Mouse (Mus musculus) gastrocnemius, adult 8-10 months (tissue): Measurements from ENCODE around the gene Adam1b. TPM values are rescaled to one million over a fixed set of nuclear protein-coding genes. Genes with fewer than 3 reads are reported as not detected.

Experiments used
- DNase-seq, 2 experiments: peaks; one replicate each; pipeline ENCODE4 v3.0.0; 2022; ENCODE audit warnings: low spot score in 2 of 2
- total RNA-seq, 4 experiments: library from RNA; stranded (reverse); gene quantifications; 2 replicates each; pipeline ENCODE4 v1.2.4; 2022

The Adam1b gene
- total RNA-seq, 4 experiments from 2014 or later = not detected

DNA sequence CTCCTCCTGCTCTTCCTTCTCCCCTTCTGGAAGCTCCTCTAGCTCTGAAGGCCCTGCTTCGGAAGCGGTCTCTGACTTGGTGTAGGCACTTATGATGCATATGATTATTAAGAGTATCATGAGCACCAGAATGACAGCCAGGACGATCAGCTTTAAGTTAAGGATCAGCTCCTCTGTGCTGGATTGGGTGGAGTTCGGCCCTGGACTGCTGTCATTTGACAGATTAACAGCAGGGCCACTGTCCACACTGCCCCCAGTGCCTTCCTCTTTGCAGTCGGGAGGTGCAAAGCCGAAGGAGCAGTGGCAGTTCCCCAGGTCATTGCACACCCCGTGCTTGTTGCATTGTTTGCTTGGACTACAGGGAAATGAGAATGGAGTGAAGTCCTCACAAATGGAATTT, 2.5 kb downstream of the Adam1b start:
- DNase-seq = no peak

DNA sequence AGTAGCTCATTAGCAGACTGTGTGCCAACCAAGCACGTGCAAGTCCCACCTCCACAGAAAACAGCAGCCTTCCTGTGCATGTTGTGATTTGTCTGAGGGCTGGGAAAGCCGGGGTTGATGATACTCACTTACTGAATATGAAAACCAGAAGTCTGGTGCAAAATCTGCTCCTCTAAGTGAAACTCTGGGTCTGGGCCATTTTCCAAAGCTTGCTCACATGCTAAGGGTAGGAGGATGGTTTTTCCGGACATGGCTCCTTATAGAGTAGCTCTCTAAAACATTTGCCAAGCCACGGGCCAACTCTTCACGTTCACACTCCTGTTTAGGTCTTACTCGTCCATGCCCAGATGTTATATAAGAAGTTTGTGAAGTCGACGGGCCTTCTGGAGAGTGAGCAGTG, 9.9 kb downstream of the Adam1b start:
- no peak for DNase-seq

DNA sequence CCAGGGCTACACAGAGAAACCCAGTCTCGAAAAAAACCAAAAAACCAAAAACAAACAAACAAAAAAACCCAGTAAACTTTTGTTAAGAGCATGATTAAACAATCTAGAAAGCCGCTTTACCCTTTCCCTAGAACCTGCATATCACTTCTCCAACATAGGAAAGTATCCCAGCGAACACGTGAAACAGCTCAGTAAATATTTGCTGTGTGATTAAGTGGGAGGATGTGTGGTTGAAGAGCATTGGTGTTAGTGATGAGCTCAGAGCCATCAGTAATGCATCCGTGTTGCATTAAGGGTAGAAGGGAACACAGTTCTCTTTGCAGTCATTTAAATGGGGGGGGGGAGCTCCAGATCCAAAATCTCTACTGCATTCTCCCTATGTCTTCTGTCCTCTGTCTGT, 18.4 kb downstream of the Adam1b start:
- no peak for DNase-seq

DNA sequence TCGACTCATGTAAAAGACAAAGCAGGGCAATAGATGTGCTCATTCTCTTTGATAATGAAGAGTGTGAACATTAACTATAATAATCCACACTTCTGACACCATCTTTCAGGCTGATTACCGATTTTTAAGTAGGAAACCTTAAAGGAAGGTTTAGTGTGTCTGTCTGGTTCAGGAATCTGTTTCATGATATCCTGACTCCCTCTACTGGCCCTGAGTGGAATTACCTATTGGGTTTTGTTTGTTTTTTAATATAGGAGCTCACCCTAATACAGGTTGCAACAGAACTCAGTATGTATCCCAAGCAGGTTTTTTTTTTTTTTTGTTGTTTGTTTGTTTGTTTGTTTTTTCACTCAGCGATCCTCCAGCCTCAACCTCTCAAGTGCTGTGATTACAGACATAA, 25.6 kb downstream of the Adam1b start:
- DNase-seq = no peak

DNA sequence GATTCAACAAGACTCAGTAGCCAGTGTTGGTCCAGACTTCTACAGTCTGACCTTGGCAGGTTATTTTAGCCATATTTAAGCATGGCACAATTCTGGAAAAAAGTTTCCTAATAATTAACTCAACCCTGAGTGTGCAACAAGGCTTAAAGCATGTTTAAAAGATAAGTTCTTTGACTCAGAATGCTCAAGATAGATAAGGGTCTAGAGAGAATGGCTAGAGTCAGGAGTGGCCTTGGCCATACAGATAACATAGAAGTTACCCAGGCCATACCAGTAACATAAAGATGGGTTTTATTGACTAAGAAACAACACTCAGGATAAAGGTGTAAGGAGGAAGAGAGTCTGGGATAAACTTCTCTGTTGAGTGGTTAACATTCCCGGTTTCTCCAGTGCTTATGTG, 27.2 kb downstream of the Adam1b start:
- DNase-seq = no peak

DNA sequence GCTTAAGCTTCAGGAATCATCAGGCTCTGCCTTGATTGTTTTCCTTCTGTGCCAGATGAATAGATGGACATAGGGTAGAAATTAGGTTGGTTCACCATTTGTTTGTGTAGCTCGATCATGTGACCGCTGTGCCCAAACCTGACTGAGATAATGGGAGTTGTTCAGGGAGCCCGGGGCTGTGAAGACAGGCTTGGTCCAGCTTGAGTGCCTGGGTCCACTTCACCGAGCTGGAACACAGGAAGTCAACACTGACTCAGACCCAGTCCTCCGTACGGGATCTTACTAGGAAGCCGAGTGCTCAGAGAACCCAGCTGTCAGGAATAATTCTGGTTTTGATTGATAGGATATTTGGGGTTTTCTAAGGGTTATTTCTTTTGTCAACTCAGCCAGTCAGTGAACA, 28.6 kb downstream of the Adam1b start:
- DNase-seq = no peak

DNA sequence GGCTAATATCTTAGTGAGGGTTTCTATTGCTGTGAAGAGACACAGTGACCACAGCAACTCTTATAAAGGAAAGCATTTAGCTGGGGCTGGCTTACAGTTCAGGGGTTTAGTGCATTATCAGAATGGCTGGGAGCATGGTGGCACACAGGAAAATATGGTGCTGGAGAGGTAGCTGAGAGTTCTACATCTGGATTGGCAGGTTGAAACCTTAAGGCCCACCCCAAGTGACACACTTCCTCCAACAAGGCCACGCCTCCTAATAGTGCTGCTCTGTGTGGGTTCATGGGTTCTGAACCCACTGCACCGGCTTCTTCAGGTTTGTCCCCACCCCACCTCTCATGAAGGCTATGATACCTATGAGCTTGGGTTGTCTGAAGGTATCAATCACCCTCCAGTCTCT, 30.8 kb downstream of the Adam1b start:
- DNase-seq = no peak

DNA sequence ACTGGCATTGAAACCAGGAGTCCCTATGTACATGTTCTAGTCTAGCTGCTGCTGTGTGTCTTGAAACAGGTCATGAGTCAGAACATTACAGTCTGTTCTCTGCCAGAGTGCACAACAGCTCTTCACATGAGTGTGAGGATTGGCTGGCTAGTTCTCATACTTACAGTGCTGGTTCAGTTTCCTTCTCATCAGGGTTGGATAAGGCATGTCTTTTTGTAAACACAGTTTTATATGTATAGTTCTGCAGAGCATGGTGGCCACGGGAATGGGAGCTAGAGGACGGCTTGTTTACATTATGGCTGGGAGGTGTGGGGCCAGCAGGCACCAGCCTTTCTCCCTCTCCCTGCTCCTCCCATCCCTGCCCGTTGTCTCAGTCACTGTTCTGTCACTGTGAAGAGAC, 33.7 kb downstream of the Adam1b start:
- no peak for DNase-seq

DNA sequence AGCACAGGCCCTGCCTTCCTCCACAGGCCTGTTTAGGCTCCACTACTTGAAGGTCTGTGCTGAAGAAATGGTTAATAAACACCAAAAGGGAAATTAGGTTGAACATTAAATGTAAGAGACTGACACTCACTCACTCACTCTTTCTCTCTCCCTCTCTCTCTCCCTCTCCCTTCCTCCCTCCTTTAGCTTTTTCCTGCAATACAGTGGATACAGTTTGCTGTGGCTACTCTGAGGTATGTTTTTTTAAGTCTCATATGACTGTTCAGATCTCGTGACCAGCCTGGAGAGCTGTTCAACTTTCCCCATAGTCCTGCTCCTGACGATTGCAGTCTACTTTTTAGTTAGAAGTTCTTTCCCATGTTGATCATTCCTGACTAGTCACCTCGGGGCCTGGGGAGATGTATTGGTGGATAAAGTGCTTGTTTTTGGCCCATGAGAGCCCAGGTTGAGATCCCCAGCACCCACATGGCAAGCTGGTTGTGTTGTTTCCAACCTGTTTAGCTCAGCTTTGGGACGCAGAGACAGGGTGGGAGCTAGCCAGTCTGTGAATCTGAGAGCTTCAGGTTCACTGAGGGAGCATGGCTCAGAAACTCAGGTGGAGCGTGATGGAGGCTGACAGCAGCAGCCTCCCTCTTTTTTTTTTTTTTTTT, 39.5 kb downstream of the Adam1b start:
- DNase-seq = no peak

DNA sequence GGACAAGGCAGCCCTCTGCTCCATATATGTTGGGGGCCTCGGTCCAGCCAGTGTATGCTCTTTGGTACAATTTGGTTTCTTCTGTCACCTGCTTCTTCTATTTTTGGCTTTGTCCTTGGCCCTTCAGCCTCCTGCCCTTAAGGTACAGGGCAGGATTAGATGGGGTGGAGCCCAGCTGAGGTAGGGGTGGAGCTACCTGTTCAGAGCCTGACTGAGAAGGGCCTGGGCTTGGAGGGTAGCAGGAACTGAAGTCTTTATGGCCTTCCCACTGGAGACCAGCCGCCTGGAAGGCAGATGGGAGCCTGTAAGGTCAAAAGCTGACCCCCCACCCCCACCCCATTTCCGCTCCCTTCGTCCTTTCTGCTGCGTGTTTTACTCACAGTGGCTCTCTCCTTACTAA, 40.3 kb downstream of the Adam1b start:
- DNase-seq = no peak

DNA sequence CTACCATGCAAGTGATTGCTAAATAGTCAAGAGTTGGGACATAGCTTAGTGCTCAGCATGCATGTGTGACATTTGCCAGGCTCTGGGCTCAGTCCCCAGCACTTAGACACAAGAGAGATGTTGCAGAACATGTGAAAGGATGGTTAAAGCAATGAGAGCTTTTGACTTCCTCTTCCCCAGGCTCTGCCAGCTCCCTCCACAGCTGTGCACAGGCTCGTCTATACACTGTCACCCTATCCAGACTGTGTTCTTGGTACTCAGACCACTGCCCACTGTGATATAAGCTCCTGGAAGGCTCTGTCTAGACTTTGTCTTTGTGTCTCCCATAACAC, 41.1 kb downstream of the Adam1b start:
- no peak for DNase-seq

DNA sequence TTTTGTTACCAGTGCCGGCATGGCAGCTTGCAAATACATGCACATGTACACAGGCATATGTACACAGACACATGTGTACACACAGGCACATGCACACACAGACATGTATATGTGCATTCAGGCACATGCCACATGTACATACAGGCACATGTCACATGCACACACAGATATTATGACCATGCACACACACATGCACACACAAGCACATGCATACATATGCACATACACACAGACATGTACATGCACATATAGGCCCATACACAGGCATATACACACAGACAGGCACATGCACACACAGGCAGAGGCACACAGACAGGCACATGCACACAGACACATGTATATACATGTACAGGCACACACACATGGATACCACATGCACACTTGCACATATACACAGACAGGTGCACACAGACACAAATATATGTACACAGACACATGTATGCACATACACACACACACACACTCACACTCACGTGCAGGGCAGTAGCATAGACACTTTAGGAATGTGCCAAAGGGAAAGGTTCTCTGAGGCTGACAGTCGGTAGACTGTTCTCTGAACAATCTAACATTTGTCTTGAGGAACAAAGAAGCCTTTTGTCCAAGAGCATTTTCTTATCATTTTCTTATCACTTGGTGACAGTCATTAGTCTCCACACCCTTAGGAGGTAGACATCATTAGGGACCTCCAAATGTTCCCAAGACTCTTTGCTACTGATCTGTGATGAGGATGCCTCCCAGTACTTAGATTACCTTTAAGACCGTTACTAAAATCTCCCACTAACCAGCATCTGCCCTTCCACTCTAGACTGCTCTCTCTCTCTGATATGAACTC, 41.7 kb downstream of the Adam1b start:
- no peak for DNase-seq

DNA sequence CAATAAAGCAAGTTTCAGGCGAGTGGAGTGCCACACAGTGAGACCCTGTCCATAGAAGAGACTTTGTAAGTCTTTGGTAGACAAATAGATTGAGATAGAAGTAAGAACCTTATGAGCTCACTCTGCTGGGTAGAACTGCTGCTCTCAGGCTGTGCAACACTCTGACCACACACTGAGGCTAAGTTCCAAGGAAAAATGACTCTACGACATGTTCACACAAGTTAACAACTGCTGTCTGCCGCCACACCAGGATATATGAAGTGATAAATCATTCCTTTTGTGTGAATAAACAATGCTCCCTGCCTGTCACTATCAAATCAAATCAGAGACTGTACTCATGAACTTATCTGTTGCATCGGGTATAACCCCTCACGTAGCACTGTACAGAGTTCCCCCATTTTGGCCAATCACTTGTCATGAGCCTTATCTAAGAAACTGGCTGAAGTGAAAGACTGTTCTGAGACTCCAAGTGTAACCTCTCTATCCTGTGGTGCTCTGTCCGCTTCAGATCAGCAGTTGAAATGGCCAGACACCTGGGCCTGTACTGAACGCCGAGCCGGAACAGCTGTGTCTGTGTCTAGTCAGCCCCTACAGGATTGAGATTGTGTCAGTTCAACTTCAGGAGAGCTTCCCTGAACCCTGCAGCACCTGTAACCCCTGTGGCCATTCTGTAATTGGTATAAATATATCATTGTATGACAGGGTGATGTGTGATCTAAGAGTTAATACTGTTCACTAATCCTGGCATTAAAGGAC, 47.5 kb downstream of the Adam1b start:
- DNase-seq = no peak

DNA sequence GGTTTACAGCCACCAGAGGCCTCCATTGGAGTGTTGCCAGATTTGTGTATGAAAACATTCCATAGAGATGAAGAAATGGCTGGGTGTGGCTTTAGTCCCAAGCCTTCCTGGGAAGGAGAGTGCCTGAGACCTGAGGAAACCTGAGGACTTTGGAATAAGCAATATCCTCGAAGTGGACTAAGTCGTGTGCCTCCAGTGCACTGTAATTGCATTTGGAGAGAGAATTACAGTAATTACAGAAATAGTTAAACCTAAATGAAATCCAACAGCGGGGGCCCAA, 48.8 kb downstream of the Adam1b start:
- no peak for DNase-seq

DNA sequence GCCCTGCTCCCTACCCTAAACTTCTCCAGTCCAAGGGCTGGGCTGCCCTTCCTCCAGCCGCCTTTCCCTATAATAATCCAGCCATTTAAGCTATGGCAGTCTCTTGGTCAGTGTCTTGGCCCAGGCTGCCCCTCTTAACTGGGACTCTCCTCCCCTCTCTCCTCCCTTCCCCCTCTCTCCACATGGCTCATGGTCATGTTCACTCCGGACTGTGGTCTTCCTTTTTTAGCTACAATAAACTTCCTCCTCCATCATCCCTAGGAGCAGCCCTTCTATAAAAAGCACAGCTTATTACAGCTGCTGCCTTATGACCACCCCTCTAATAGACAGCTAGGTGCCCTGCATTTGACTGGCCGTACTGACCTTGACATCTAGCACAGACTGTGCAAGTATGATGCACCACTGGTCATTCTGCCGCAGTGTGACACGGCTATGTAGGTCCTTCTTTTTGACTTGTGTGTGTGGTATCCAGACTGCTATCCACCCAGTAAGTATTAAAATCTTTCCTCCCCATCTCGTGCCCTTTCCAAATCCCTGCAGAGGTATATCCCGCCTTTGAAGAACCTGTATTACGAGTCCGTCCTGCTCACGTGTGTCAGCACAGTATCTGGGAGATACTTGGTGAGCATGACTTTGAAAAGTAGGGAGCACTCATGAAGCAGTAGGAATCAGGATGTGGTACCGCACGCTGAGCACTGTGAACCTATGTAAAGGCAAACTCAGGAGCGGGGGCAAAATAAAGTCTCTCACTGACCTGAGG, 49.3 kb downstream of the Adam1b start:
- no peak for DNase-seq

DNA sequence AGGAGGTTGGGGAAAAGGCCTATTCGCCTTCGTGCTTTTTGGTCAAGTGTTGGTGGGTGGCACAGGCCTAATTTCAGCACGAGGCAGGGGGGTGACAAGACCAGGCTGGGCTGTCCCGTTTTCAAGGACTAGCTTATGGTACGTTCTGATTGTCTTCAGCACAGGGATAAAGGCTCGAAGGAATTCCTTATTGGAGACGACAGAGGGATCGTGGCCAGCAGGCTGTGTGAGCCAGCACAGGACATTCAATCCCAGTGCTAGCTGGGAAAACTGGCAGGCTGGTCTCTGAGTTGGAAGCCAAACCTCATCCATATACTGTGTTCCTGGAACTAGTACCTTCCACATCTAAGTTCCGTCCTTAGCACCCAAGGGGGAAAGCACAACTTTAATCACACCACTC, 50.3 kb downstream of the Adam1b start:
- peak; percentile 68 to 77 for DNase-seq

DNA sequence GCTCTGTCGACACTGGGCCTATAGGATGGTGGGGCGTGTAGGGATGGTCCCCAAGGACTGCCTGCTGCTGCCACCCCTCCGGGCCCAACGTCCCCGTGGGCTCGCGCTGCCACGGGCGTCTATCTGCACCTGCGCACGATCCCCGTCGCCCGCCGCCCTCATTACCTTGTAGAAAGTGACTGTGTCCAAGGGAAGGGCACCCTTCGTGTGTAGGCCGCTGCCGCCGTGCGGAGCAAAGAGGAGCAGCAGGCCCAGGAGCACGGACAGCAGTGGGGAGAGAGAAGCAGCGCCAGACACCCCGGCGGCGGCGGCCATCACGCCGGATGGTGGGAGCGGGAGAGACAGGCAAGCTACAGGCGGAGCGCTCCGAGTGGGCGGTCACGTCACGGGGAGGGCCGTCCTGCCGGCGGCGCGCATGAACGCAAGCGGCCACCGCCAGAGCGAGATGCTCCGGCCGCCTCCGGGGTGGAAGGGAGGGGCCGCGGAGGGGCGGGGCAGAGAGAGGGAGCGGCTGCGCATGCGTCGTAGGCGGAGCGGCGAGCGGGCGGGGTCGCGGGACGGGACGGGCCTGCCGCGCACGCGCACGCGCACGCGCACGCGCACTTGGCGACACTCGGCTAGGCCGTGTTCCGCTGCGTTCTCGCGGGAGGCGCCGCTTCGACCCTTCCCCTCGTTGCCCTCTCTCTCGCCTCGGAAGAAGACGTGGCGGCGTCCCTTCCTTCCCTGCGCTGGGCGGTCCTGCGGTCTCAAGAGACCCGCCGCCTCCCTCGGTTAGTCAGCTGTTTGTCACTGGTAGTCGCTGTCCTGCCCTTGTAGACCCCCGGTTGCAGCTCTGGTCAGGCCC, 51.0 kb downstream of the Adam1b start, which contains the start of gene Erp29:
Gene Erp29, minus strand, starts transcription at position 481 of the 844 bp plus-strand sequence.
- peak; percentile 96 for DNase-seq

DNA sequence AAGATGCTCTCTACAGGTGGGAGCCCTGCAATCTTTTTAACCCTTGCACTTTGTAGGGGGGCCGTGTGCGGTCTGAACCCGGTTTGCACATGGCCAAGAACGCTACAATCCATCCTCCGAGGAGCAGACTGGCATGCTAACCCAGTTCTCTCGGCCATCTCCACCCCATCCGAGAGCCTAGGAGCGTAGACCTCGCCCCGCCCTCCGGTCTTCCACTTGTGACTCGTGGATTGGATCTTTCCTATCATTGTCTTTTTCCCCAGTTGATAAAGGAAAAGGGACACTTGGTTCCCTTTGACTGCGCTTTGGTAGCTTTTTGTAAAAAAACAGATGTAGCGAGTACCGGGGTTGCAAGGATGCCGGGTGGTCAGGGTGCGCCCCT, 51.6 kb downstream of the Adam1b start, which contains the start of gene Tmem116:
Gene Tmem116, plus strand, starts transcription at position 250 of the 382 bp plus-strand sequence.
- no peak for DNase-seq

DNA sequence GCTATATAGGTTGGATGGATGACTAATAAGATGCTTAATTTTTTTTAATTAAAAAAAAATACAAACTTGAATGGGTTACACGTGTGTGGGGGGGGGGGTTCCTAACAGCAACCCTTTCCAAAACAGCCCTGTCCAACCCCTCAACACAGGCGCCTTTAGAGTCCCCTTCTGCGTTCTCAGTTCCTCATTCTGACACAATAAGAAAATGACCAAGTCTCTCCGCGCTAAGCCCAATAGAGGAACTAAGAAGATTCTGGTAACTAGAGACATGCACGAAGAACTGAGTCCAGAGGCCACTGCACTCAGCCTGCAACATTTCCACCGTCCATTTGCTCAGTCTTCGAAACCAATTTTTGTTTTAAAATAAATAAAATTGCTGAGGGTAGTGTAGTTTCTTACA, 52.0 kb downstream of the Adam1b start:
- no peak for DNase-seq

DNA sequence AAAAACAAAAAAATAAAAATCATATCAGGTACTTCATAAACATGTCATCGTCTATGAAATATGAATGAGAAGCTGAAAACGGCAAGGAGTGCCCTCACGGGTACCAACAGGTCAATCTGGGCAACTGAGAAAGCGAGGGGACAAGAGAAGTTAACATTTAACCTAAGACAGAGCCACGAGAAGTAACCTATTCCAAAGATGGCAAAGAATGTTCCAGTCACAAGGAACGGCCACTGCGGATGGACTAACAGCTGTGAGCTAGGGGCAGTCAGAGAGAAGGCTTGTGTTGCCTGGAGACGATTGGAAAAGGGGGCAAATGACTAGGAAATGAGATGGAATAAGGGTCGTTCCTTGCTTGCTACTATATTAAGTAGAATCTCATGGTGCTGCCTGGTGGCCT, 52.8 kb downstream of the Adam1b start:
- no peak for DNase-seq
